Mouse (Mus musculus) kidney, postnatal 4 days (tissue): ENCODE data around the gene Gm45337.

Experiments used
- DNase-seq, 2 experiments: peaks; one replicate each; pipeline ENCODE4 v3.0.0; 2021; ENCODE audit warnings: mixed read lengths in 2 of 2

Gene Gm45337

GRCm38 (mm10) chr7:142096701-142097100 is 47.7 kb downstream of the Gm45337 start:
- no peak for DNase-seq

- DNase-seq: peak; percentile 88 to 93
These were observed 49.0 kb downstream of the Gm45337 start, which contains the start of gene Dusp8 for GRCm38 (mm10) chr7:142095183-142095931. Gene Dusp8, minus strand, starts transcription at chr7:142095843.

GRCm38 (mm10) chr7:142094301-142095143 is 49.9 kb downstream of the Gm45337 start:
- peak; percentile 43 to 50 for DNase-seq

GRCm38 (mm10) chr7:142093696-142094240 is 50.6 kb downstream of the Gm45337 start:
- no peak for DNase-seq
